Mouse (Mus musculus) natural killer cell, adult 2 months (primary cell): ENCODE measurements around the gene Bcl2a1d.
"Not testable (repeated sequence)": the region's sequence is repeated elsewhere in the genome, so short reads cannot be mapped to it uniquely, and the experiment has no call there.

ENCODE experiments used
- DNase-seq, 2 experiments: peaks; one replicate each; pipeline ENCODE4 v3.0.0; 2022; ENCODE audit warnings: low spot score in 2 of 2

Gene Bcl2a1d

DNA sequence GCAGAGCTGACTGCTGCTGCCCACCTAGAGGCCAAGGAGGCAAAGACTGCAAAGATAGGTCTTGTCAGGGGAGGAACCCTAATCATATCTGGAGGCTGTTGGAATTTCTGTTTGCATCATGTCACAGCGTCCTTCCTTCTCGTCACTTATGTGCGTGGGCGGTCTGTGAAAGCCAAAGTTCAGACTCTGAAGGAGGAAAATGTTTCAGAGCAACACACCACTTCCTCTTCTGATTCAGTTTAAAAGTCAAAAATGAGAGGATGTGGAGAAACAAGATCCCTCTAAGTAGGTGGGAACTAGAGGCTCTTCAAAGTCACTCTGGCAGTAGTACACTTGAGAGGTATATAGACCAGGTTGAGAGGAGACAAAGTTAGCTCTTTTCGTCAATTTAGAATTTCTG is at the start of gene Bcl2a1d:
Gene Bcl2a1d, minus strand, starts transcription at position 187 of the 400 bp plus-strand sequence.
- DNase-seq: peak; percentile 45 to 56

DNA sequence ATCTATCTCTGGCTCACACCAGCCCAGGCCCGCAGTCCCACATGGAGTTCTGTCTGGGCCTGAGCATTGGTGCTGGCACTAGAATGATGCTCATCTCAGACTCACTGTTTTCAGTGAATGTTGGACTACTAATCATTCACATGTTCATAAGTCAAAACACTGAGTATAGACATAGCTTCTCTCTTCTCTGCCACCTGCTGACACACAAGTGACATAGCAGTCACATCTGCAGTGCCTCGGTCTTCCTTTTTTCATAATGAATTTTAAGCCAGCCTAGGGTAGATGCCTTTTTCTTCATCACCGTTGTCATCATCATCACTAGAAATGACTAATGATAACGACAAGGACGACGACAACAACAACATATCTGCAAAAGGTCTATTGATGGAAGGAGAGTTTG is 38.5 kb upstream of the Bcl2a1d start:
- not testable (repeated sequence) for DNase-seq

GRCm38 (mm10) chr9:88769470-88769869 is 37.8 kb upstream of the Bcl2a1d start:
- DNase-seq: not testable (repeated sequence)

- peak in 1 of 2 experiments; percentile 45 for DNase-seq
These were observed 15.0 kb upstream of the Bcl2a1d start for GRCm38 (mm10) chr9:88746687-88747086.

DNA sequence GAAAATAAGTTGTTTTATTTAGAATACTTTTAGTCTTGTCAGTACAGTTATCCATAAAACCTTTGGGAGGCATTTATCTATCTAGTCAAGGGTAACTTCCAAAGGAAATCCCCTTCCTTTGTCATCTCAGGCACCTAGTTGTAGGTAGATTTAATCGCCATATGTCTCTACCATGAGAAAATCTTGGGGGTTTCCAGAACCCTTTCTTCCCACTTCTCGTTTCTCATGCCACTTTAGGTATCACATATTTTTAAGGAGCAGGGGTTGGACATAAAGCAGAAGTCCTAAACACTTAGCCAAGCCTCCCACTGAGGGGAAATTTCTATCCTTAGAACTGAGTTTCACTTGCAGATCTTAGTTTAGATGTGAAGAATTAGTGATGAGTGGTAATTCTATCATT is 14.3 kb upstream of the Bcl2a1d start:
- not testable (repeated sequence) for DNase-seq

GRCm38 (mm10) chr9:88735289-88735688 is 3.6 kb upstream of the Bcl2a1d start:
- not testable (repeated sequence) for DNase-seq

DNA sequence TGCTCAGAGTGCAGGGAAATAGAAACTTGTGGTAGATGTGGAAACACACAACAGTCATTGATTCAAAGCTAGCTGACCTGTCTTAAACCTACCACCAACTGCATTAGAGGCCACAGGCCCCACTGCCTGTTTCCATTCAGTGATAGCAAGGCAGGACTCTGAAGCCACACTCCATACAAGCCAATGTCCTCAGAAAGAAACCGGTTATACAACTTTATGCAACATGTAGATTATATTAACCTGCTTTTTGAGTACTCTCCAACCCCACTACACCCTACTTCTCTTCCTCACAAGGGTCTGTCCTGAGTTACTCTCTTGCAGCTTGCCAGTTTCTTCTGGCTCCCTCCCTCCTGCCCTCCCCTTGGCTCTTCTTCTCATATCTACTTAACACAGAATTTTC is 1.5 kb upstream of the Bcl2a1d start:
- not testable (repeated sequence) for DNase-seq

DNA sequence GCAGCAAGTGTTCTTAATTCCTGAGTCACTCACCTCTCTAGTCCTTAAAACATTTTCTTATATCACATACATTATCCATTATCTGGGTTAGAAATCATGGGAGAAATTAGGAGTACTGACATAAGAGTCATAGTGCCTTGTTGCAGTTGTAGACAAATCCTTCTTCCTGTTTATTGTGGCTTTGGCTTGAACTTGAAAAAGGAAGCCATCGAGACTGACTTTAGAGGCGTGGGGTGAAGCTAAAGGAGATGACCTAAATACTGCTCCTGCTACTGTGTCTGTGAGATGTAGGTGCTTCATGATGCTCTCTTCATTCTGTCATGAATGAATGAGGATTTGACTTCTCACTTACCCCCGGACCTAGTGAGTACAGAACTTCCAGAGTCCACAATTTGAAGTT is 620 bp upstream of the Bcl2a1d start:
- DNase-seq: not testable (repeated sequence)

- DNase-seq: peak in 1 of 2 experiments; percentile 30
These were observed 3.4 kb downstream of the Bcl2a1d start for GRCm38 (mm10) chr9:88728311-88728710.

DNA sequence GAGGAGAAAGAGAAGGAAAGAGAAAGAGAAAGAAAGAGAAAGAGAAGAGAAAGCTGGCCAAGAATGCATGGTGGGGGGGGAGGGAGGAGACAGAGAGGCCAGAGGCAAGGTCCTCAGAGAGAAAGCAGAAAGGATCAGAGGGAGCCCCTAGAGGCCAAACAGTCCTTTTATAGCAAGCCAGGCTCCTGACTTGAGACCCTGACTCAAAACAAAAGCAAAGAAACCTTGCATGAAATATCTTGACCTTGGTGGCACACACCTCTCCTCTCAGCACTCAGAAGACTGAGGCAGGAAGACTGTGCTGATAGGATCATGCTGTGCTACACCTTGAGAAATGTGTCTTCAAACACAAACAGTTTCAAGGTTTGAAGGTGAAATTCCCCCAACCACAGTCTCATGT is 10.1 kb downstream of the Bcl2a1d start:
- DNase-seq: not testable (repeated sequence)

DNA sequence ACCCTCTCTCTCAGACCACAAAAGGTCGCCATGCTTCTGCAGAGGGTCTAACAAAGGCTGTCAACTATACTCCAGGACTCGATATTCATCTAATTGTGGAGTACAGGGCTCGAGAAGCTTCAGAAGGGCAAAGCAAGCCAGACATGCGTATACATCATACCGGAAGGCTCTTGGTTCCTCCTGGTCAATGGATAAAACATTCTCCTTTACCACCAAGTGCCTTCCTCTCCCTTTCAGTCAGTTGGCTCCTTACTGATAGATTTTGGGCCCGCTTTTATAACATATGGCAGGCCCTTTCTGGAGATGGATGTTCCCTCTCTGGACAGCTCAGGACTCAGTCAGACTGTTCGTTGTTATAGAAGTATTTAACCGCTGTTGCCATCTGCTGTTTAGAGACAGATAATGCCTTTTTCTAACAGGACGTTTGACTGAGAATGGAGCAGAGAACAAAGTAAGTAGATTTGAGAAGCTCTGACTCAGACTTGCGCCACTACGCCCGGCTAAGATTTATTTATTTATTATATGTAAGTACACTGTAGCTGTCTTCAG is 11.7 kb downstream of the Bcl2a1d start, which contains the start of gene Mthfsl:
Gene Mthfsl, minus strand, starts transcription at position 308 of the 549 bp plus-strand sequence.
- DNase-seq: peak; percentile 34 to 40

- peak; percentile 51 to 56 for DNase-seq
These were observed 12.4 kb downstream of the Bcl2a1d start for GRCm38 (mm10) chr9:88719073-88719921.

DNA sequence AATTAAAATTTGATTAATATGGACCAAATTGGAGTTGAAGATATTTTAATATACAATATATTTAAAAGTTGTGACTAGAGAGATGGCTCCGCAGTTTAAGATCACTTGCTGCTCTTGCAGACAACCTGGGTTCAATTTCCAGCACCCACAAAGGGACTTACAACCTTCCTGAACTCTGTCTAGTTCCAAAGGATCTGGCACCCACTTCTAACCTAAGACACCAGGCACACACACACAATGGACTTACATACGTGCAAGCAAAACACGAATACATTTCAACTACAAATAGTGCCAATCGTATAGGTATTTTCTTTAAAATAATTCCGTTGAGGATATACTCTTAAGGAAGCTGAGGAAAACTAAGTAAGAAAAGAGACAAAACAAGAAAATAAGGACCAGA is 13.1 kb downstream of the Bcl2a1d start:
- DNase-seq: not testable (repeated sequence)

DNA sequence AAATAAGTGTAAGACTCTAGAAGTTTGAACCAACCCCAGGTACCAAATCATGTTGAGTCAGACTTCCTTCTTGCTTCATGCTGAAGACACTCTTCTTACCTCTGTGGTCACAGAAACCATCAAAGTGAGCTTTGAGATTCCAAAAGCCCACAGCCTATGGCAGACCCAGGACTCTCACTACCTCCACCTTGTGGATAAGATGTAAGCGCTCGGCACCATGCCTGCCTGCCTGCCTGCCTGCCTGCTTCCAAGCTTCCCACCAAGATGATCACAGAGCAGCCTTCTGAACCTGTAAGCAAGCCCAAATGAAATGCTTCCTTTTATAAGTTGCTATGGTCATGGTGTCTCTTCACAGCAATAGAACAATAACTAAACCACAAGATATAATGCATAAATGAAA is 13.6 kb downstream of the Bcl2a1d start:
- DNase-seq: peak in 1 of 2 experiments; percentile 39

GRCm38 (mm10) chr9:88714515-88714914 is 17.2 kb downstream of the Bcl2a1d start:
- DNase-seq: not testable (repeated sequence)

DNA sequence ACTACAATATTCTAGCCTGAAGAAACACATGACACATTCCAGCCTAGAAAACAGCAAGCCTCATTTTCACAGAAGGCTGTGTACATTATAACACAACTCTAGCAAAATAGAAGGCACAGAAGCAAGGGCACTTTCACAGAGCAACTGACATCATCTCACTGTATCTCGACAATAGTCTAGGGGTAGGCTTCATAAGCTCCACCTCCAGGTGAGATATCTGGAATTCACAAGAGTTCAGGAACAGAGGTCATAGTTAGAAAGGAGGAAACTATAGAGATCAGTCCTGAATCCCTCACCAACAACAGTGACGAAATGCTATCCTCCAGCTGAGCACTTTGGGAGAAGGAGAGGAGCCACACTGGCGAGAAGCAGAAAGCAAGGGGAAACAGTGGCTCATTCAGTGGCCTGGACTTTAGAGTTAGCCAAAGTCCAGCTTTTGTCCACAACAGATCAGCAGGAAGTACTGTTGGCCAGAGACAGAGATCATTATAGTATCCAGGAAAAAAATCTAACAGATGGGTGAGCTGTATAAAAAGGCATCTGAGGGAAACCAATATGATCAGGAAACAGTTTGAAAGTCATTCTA is 19.5 kb downstream of the Bcl2a1d start:
- not testable (repeated sequence) for DNase-seq

DNA sequence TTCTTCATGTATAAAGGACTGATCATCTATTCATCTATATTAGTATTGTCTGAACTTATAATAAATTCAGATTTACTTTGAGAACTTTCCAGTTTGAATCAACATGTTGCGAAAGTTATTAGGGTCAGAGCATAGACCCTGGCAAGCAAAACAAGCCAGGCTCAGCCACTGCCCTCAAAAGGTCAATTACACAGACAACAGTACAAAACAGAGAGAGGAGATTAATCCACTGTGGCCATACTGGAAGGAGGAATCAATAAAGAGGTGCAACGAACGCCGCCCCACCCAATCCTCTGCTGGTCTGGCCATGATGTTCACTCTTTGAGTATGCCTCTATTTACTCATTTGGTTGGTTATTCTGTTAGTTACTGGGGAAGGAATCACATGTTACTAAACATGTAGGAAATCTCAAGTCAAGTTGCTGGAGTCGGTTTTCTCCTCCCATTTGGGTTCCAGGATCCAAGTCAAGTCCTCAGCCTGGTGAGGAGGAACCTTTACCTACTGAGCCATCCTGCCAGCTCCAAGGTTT is 20.7 kb downstream of the Bcl2a1d start:
- DNase-seq: not testable (repeated sequence)

DNA sequence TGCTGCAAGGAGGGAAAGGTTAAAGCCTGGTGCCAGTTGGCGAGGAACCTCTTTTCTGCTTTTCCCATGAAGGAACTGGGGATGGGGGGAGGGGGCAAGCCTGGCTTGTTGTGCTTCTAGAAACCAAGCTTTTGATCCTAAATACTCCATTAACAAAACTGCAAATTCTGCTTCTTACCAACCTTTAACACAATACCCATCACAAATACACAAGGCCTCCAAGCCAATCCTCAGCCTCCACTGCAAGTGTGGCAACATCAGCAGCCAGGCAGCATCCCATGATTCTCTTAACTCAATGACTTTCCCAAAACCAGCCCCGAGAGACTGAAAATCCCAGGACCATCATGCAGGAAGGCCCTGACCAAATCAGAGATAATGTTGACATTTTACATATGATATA is 21.3 kb downstream of the Bcl2a1d start:
- not testable (repeated sequence) for DNase-seq

GRCm38 (mm10) chr9:88709794-88710193 is 21.9 kb downstream of the Bcl2a1d start:
- not testable (repeated sequence) for DNase-seq

DNA sequence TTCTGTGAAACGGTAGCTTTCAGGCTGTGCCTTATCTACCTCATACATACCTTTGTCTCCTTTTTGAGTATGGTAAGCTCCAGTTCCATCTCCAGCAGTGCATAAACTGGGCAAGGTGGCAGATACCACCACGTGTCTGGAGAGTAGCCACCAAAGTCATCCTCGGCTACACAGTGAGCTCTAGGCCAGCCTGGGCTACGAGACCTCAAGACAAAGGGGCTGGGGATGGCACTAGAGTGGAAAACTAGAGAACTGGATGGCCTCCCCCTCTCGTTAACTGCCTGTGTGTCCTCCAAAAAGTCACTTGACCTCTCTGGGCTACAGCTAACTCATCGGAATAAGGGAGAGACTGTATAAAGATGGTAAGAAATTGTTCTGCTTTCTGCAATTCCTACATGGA is 22.4 kb downstream of the Bcl2a1d start:
- no peak for DNase-seq

DNA sequence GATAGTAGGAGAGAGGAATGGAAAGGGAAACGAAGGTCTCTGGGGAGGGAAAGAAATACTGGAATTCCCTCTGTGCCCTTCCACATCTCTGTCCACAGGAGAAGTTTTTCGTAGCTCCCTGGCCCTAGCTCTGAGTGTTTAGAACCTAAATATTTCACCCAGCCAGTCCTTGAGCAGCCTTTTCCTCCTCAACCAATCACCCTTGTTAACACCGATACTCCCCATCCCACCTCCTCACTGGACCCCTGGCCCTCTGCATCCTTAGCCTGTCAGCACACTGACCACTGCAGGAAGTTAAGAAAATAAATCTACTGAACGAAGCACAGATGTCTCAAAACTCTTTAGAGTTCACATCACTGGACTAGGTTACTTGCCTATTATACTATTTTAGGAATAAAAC is 25.0 kb downstream of the Bcl2a1d start:
- DNase-seq: no peak

- not testable (repeated sequence) for DNase-seq
These were observed 26.6 kb downstream of the Bcl2a1d start for GRCm38 (mm10) chr9:88705157-88705556.
